Mouse (Mus musculus): Measurements from ENCODE around the gene Olfr259.

Olfr259 gene

DNA sequence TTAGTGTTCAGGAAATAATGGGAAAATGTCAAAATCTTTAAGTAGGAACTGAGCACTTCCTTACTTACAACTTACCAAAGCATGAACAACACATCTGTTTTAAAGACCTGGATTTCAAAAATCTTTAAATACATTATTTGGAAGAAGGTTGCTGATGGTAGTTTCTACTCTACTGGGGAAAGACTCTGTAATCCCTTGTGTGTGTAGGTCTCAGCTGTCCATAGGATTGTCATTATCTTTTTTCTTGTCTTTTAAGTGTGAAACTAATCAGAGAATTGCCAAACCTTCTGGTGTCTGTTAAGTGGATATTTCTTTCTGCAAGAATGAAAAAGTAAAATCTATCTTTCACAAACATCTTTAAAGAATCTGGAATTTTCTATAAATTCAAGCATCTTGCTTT lies at the start of gene Olfr259:
Gene Olfr259 (minus strand): TSS at position 101 of the 400 bp plus-strand sequence.
- no peak for DNase-seq

DNA sequence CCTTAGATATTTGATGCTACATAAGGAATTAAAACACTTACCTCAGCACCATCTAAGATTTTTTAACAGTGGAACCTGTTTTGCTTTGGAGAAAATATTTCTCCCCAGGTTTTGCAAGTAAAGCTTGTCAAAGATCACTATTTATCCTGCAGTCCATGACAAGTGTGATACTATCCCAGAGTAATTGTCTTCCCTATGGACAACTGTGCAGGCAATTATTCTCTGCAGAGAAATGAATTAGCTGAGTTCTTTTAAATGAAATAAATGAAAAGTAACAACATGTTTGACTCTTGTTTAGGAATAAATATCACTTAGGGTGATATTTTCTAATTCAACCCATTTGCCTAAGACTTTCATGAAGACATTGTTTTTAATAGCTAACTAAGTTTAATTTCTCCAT lies 38.2 kb upstream of the Olfr259 start, which contains the start of gene Olfr1111:
Gene Olfr1111 (minus strand): TSS at position 101 of the 400 bp plus-strand sequence.
- no peak for DNase-seq

DNA sequence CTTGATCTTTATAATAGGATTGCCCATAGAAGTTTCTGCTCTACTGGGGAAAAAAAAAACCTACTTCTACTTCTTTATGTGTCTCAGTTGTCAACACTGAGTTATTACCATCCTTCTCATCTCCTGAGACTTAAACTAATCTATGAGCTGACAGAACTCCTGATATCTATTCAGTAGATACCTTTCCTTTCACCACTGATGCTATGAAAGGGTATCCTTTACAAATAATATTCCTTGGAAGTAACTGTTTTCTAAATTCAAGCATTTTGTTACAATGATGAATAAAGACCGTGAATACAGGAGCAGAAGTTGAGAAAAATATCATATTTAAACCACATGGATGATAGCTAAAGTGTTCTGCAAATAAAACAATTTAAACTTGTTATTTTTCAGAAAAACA lies 25.8 kb upstream of the Olfr259 start, which contains the start of gene Olfr1110:
Gene Olfr1110 (minus strand): TSS at position 101 of the 400 bp plus-strand sequence.
- no peak for DNase-seq

DNA sequence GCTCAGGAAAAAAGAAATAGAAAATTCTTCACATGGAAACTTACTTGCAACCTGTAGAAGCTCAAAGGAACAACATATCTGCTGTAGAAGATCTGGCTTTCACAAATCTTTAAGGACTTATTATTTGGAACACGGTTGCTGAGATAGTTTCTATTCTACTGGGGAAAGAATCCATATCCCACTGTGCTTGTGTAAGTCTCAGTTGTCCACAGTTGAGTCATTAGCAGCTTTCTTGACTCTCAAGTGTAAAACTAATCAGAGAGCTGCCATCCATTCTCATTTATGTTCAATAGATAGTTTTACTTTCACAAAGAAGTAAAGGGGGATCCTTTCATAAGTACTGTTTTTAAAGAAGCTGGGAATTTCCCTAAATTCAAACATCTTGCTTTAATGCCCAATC lies 18.5 kb downstream of the Olfr259 start, which contains the start of gene Olfr1109:
Gene Olfr1109 (minus strand): TSS at position 101 of the 400 bp plus-strand sequence.
- DNase-seq = no peak

DNA sequence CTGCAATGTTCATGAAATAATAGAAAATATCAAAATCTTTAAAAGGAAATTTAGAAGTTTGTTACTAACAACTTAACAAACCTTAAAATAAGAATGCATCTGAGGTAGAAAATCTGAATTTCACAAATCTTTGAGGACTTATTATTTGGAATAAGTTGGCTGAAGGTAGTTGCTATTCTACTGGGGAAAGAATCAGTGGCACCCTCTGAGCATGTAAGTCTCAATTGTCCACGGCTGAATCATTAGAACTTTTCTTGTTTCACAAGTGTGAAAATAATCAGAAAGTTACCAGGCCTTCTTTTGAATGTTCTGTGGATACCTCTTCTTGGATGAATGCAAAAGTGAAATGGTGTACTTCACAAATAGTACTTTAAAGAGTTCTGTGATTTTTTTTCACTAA lies 38.6 kb downstream of the Olfr259 start, which contains the start of gene Olfr1107:
Gene Olfr1107 (minus strand): TSS at position 101 of the 400 bp plus-strand sequence.
- no peak for DNase-seq
